Mouse (Mus musculus): ENCODE data around the gene Elmsan1.

GRCm38 (mm10) chr12:84154786-84155522, 63.7 kb downstream of the Elmsan1 start:
- TF ChIP-seq FLI1 (IDR thresholded peaks at IDR 0.05; ENCODE audit: low read length) (no peak), GATA1 (IDR thresholded peaks at IDR 0.05; ENCODE audit: borderline replicate concordance, low read length) (no peak)

Measured in megakaryocyte, embryonic 14.5 days (primary cell).